Mouse (Mus musculus) liver, postnatal 0 days (tissue): ENCODE measurements at regions not wholly inside any gene's neighbourhood (a gene's known extent, or its start where the extent isn't known, plus 50 kb on each side); places are given as distances from the start of the nearest gene placed in this dataset.

ENCODE experiments used
- ATAC-seq: fragments of 200-750 bp; cut with Nextera tagmentation; 2 replicates; pipeline ENCODE4 v1.8.0; 2017; ENCODE audit warnings: mild to moderate bottlenecking, moderate library complexity
- DNase-seq: peaks from one replicate; pipeline ENCODE4 v3.0.0-alpha.2; 2016
- H3K27ac ChIP-seq: fragments of 300-500 bp; sonication (generic); 2 replicates; pipeline ENCODE4 v1.5.1; 2014; ENCODE audit warnings: antibody characterized with exemption, moderate library complexity, mild to moderate bottlenecking, low read depth
- H3K27me3 ChIP-seq: fragments of 300-500 bp; sonication (generic); 2 replicates; pipeline ENCODE4 v1.6.1; 2014; ENCODE audit warnings: low read length, control low read depth, mixed read lengths; ENCODE audit not compliant: insufficient read depth
- H3K36me3 ChIP-seq: fragments of 300-500 bp; sonication (generic); replicated peaks from 2 replicates; pipeline ENCODE4 v1.6.1; 2014; ENCODE audit warnings: mild to moderate bottlenecking, control low read depth, low read length, moderate library complexity, mixed read lengths; ENCODE audit not compliant: insufficient read depth
- H3K4me1 ChIP-seq: fragments of 300-500 bp; sonication (generic); 2 replicates; pipeline ENCODE4 v1.6.1; 2014; ENCODE audit warnings: antibody characterized with exemption, mild to moderate bottlenecking, control low read depth; ENCODE audit not compliant: insufficient read depth
- H3K4me2 ChIP-seq: fragments of 300-500 bp; sonication (generic); 2 replicates; pipeline ENCODE4 v1.6.1; 2014; ENCODE audit warnings: low read depth, mild to moderate bottlenecking, low read length, moderate library complexity, mixed read lengths
- H3K4me3 ChIP-seq: fragments of 300-500 bp; sonication (generic); 2 replicates; pipeline ENCODE4 v1.5.1; 2014; ENCODE audit warnings: low read depth, low read length
- H3K9ac ChIP-seq: fragments of 300-500 bp; sonication (generic); replicated peaks from 2 replicates; pipeline ENCODE4 v1.6.1; 2014; ENCODE audit warnings: mild to moderate bottlenecking, moderate library complexity
- H3K9me3 ChIP-seq: fragments of 300-500 bp; sonication (generic); 2 replicates; pipeline ENCODE4 v1.6.1; 2016; ENCODE audit warnings: mild to moderate bottlenecking, control low read depth, low read length, mixed read lengths
- CTCF ChIP-seq: sonication (generic); IDR thresholded peaks from 2 replicates; pipeline ENCODE4 v1.5.1; 2016; ENCODE audit warnings: antibody characterized with exemption, low read depth
- EP300 ChIP-seq: IDR thresholded peaks from 2 replicates; pipeline ENCODE4 v1.6.1; 2016; ENCODE audit warnings: antibody characterized with exemption, low read depth, mild to moderate bottlenecking
- WGBS: fragments of 180-500 bp; shearing (Covaris S2); extraction: QIAGEN DNeasy Blood & Tissue Kit; methylation state at CpG from one replicate; pipeline ENCODE4 v1.1.7; 2014; ENCODE audit not compliant: insufficient replicate concordance; 5-methylcytosine and 5-hydroxymethylcytosine counted together

DNA sequence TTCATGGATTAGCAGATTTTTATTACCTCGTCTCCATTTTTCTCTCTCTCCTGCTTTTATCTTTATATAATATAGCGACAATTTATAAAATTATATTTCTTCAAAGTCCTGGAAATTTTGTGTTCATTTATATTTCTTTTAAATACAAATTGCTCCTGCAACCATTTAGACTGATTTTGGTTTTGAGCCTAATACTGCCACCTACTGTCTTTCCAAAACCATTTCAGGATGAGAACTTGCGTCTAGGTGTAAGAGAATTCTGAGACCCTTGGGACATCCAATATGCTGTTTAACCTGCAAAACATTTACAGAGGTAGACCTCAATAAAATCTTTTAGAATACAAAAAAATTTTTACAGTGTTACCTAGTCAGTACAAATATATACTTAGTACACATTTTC, 158.1 kb downstream of the Gm6377 start:
- Histone ChIP-seq H3K9ac (no peak overlapping the region), H3K36me3 (no peaks in the 10 kb centered on the region), H3K27ac (no peak overlapping the region), H3K4me3 (no peak overlapping the region), H3K4me1 (no peaks in the 10 kb centered on the region), H3K4me2 (no peak overlapping the region), H3K27me3 (no peaks in the 10 kb centered on the region), H3K9me3 (no peaks in the 10 kb centered on the region)
- no peak for DNase-seq
- 28% methylated on average over 3 of the region's 3 CpGs for WGBS
- TF ChIP-seq CTCF (0 out of 2 replicates have a peak, but pooled peaks have one; percentile 20), EP300 (no peak)
- ATAC-seq, result no peak

GRCm38 (mm10) chrX:109392908-109393307, 196.4 kb downstream of the Gm6377 start:
- no peak for TF ChIP-seq EP300
- no peak for TF ChIP-seq CTCF
- WGBS, result 53% methylated on average over 3 of the region's 3 CpGs
- Histone ChIP-seq H3K9ac (no peak overlapping the region), H3K9me3 (no peaks in the 10 kb centered on the region), H3K4me1 (no peaks in the 10 kb centered on the region), H3K27me3 (no peaks in the 10 kb centered on the region), H3K27ac (no peak overlapping the region), H3K4me2 (no peak overlapping the region), H3K4me3 (no peak overlapping the region), H3K36me3 (no peaks in the 10 kb centered on the region)
- DNase-seq, result no peak
- ATAC-seq, result no peak

- no peak overlapping the region for H3K4me2 ChIP-seq
- no peaks in the 10 kb centered on the region for H3K36me3 ChIP-seq
- H3K9me3 ChIP-seq, result no peaks in the 10 kb centered on the region
- H3K4me3 ChIP-seq, result no peak overlapping the region
- H3K27ac ChIP-seq, result no peak overlapping the region
- TF ChIP-seq EP300 (no peak), CTCF (no peak)
- no peak overlapping the region for H3K9ac ChIP-seq
- no peaks in the 10 kb centered on the region for H3K4me1 ChIP-seq
- ATAC-seq (no peak), DNase-seq (no peak)
- H3K27me3 ChIP-seq, result no peaks in the 10 kb centered on the region
Measured at GRCm38 (mm10) chrX:109442932-109443331, 246.4 kb downstream of the Gm6377 start.
